In genomic region chr4:142169636-142170035, GRCm38 (mm10) we compare ENCODE assay signal across 21 mouse cellular contexts.
A peak's percentile ranks its signal among the peaks of the same experiment; 100 is the strongest.
DNase-seq lines count a peak whose midpoint lies in the region; ATAC-seq and TF ChIP-seq lines count a peak whose summit lies in the region.
"Had no signal": no experiment of that assay in that cellular context is flagged by ENCODE, and none has a peak within 500 bp of the region (broad histone marks: within the 10 kb centered on the region; RNA-seq: fewer than 3 reads in every experiment).

No protein-coding gene starts in this region.

- no peak overlapping the region for H3K9ac ChIP-seq in intestine, postnatal 0 days (ENCODE audit: low read depth, low read length)
- no peak overlapping the region; the same call in 1 of the 2 replicates for H3K9ac ChIP-seq in intestine, embryonic 16.5 days (ENCODE audit: low read depth, low read length)
- H3K9ac ChIP-seq in forebrain, postnatal 0 days, result no peak overlapping the region
- H3K9ac ChIP-seq: forebrain, embryonic 13.5 days; hindbrain, embryonic 12.5 days; hindbrain, embryonic 15.5 days had no signal

- H3K36me3 ChIP-seq in intestine, postnatal 0 days (ENCODE audit: control insufficient read depth, insufficient read depth), result no peaks in the 10 kb centered on the region
- no peaks in the 10 kb centered on the region for H3K36me3 ChIP-seq in intestine, embryonic 16.5 days (ENCODE audit: control insufficient read depth, insufficient read depth, low read length)
- no peaks in the 10 kb centered on the region for H3K36me3 ChIP-seq in forebrain, postnatal 0 days (ENCODE audit: insufficient read depth)
- H3K36me3 ChIP-seq: forebrain, embryonic 10.5 days; hindbrain, embryonic 12.5 days; hindbrain, embryonic 15.5 days had no signal

- H3K4me1 ChIP-seq in intestine, postnatal 0 days (replicated peaks; ENCODE audit: control insufficient read depth, insufficient read depth, low read length), result peaks cover 27% of the 10 kb centered on the region
- H3K4me1 ChIP-seq in intestine, embryonic 16.5 days (ENCODE audit: control insufficient read depth, insufficient read depth, low read length), result peaks cover 64% of the 10 kb centered on the region
- H3K4me1 ChIP-seq in forebrain, postnatal 0 days (ENCODE audit: insufficient read depth), result no peaks in the 10 kb centered on the region

- no peaks in the 10 kb centered on the region for H3K9me3 ChIP-seq in intestine, postnatal 0 days (ENCODE audit: control insufficient read depth)
- no peaks in the 10 kb centered on the region for H3K9me3 ChIP-seq in intestine, embryonic 16.5 days (ENCODE audit: control insufficient read depth, low read length)
- H3K9me3 ChIP-seq in forebrain, postnatal 0 days (ENCODE audit: low read length), result no peaks in the 10 kb centered on the region
- H3K9me3 ChIP-seq: forebrain, embryonic 10.5 days; forebrain, embryonic 13.5 days; hindbrain, embryonic 12.5 days; hindbrain, embryonic 15.5 days had no signal

- no peaks in the 10 kb centered on the region for H3K27me3 ChIP-seq in intestine, postnatal 0 days (replicated peaks; ENCODE audit: control insufficient read depth, insufficient read depth, low read length)
- H3K27me3 ChIP-seq in intestine, embryonic 16.5 days (replicated peaks; ENCODE audit: control insufficient read depth, insufficient read depth, low read length), result no peaks in the 10 kb centered on the region
- no peaks in the 10 kb centered on the region for H3K27me3 ChIP-seq in forebrain, postnatal 0 days (ENCODE audit: insufficient read depth, low read length)
- H3K27me3 ChIP-seq: forebrain, embryonic 13.5 days; hindbrain, embryonic 12.5 days; hindbrain, embryonic 15.5 days had no signal

- WGBS in intestine, postnatal 0 days, result 66% methylated on average over 4 of the region's 4 CpGs
- whole genome bisulfite sequencing in intestine, embryonic 16.5 days, result 59% methylated on average over 4 of the region's 4 CpGs
- WGBS in forebrain, postnatal 0 days, result 85% methylated on average over 4 of the region's 4 CpGs

- H3K4me3 ChIP-seq in intestine, postnatal 0 days (ENCODE audit: low read depth, low read length), result no peak overlapping the region
- H3K4me3 ChIP-seq in intestine, embryonic 16.5 days (ENCODE audit: low read length), result no peak overlapping the region
- H3K4me3 ChIP-seq in forebrain, postnatal 0 days (ENCODE audit: low read depth, low read length), result no peak overlapping the region
- H3K4me3 ChIP-seq: forebrain, embryonic 10.5 days; forebrain, embryonic 13.5 days; heart, adult 2 months; hindbrain, embryonic 12.5 days; hindbrain, embryonic 15.5 days had no signal

- TF ChIP-seq CTCF in intestine, postnatal 0 days (IDR thresholded peaks at IDR 0.05; ENCODE audit: low read depth), result no peak
- no peak for TF ChIP-seq CTCF in forebrain, postnatal 0 days (IDR thresholded peaks at IDR 0.05; ENCODE audit: low read depth)

- DNase-seq in ES-CJ7 (ENCODE audit: low read depth, low spot score), result peak; percentile 78
- DNase-seq in ZHBTc4 (ENCODE audit: low read depth, low spot score), result peak; percentile 54
- no peak for DNase-seq in c-Kit-positive CD71-positive TER-119-positive erythroid progenitor cells, embryonic 14.5 days (ENCODE audit: low spot score)
- no peak for DNase-seq in forebrain, postnatal 0 days
- DNase-seq: adrenal gland, adult 2 months; adrenal gland, postnatal 25 days; B cell, adult 2 months; cerebellum, adult 18-20 months; cerebellum, adult 9-10 months; cerebellum, postnatal 14 days; gastrocnemius, postnatal 25 days; heart, adult 2 months; kidney, adult 18-20 months; kidney, adult 9 months had no signal

- ATAC-seq in intestine, postnatal 0 days, result no peak
- no peak for ATAC-seq in intestine, embryonic 16.5 days
- no peak for ATAC-seq in forebrain, postnatal 0 days
- ATAC-seq: forebrain, embryonic 13.5 days had no signal

- H3K4me2 ChIP-seq in intestine, postnatal 0 days (replicated peaks; ENCODE audit: low read depth), result no peak overlapping the region
- no peak overlapping the region for H3K4me2 ChIP-seq in intestine, embryonic 16.5 days (ENCODE audit: low read depth, low read length)
- no peak overlapping the region for H3K4me2 ChIP-seq in forebrain, postnatal 0 days (ENCODE audit: low read depth)
- H3K4me2 ChIP-seq: forebrain, embryonic 13.5 days; heart, embryonic 11.5 days; hindbrain, embryonic 12.5 days; hindbrain, embryonic 15.5 days had no signal

- 0 out of 2 replicates have a peak overlapping the region, but pooled peaks have one; percentile 8 for H3K27ac ChIP-seq in intestine, postnatal 0 days (ENCODE audit: low read depth, low read length)
- no peak overlapping the region for H3K27ac ChIP-seq in intestine, embryonic 16.5 days (ENCODE audit: low read length)
- H3K27ac ChIP-seq in forebrain, postnatal 0 days (ENCODE audit: low read depth, low read length), result no peak overlapping the region
- H3K27ac ChIP-seq: forebrain, embryonic 10.5 days; forebrain, embryonic 13.5 days; heart, adult 2 months; hindbrain, embryonic 12.5 days; hindbrain, embryonic 15.5 days had no signal

Comparison
In these comparisons a context has a peak if more than half of its experiments do, and no peak if none do; other contexts are left out.
1. DNase-seq: peak in ES-CJ7 (single experiment) and ZHBTc4 (single experiment); none in c-Kit-positive CD71-positive TER-119-positive erythroid progenitor cells, embryonic 14.5 days (single experiment) and forebrain, postnatal 0 days (single experiment).